Mouse (Mus musculus) retina, adult 2 months (tissue): ENCODE measurements at regions not wholly inside any gene's neighbourhood (a gene's known extent, or its start where the extent isn't known, plus 50 kb on each side); places are given as distances from the start of the nearest gene placed in this dataset.

ENCODE experiments used
- DNase-seq: peaks from one replicate; pipeline ENCODE4 v3.0.0-alpha.2; 2012; ENCODE audit warnings: low read depth, low spot score

DNA sequence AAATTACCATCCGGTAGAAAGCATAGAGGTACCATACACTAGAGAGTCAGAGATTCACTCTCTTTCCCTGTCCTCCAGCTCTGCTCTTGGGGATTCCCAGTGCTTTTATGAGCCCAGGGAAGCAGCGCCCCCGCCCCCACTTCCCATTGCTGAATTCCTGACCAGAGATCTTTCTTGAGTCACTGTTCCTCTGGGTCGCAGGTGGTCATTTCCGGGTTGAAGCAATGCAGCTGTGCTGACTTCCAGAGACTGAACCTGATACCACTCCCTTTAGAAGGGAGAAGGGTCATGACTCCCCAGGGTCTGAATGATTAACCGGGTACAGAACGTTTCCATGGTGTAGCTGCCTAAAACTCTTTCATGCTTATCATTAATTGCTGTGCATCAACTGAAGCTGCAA, 128.9 kb downstream of the Cd83 start:
- no peak for DNase-seq

DNA sequence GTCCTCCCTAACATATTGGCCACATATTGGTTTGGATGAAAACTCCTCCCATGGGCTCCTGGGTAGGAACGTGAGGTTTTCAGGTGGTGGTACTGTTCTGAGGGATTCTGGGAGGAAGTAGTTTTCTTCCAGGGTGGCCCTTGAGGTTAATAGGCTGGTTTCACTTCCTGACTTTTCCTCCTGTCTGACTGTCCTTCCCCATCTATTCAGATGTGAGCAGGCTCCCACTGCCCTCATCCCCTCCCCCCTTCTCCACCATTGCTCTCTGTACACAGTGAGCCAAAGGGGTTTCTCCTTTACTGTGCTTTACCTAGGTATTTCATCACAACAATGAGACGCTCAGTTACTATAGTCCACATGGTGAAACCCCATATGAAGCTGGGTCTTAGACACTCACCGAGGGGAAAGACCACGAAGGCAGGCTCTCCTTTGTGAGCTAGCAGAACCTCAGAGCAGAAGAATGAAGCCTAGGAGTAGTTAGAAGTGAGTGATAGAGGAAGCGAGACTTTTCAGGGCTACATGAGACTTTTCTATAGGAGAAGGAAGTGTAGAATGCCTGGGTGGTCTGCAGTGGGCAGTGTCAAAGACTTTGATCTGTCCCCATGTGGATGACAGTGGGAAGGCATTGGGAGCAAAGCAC, 135.3 kb downstream of the Cd83 start:
- DNase-seq: no peak

DNA sequence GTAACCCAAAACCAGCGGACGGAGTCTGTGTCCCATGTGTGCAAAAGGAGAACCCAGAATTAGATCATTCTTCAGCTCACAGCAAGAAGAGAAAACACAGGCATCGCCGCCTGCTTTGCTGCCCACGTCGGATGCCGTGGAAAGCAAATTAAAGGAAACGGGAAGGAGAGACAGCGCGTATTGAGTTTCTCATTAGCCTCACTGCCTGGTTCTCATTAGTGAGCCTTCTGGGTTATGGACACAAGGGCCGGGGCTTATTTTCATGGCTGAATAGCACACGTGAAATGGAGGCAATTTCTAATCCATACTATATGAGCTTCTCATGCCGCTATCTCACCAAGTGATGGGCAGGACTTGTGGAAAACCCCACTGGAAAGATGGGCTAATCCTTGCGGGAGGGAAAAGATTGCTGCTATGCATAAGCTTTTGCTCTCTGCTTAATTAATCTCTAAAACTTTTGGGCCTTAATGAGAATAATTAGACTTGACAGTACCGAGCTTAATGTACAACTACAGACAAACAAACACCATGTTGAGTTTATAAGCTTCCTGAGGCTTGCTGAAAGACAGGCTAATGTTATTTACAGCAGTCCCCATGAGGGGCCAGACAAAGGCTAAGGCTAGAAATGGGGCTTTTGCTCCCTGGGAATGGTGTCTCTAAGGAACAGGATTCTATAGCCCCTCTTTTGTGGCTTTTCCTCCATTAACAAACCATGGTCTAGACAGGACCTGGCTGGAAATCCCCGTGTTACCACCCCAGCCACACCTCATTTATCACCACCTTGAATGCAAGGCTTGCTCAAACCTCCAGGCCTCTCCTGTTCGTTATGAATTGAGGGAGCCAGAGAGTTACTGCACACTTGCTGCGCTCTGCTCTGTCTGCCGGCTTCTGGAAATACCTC, 145.8 kb downstream of the Cd83 start:
- no peak for DNase-seq

DNA sequence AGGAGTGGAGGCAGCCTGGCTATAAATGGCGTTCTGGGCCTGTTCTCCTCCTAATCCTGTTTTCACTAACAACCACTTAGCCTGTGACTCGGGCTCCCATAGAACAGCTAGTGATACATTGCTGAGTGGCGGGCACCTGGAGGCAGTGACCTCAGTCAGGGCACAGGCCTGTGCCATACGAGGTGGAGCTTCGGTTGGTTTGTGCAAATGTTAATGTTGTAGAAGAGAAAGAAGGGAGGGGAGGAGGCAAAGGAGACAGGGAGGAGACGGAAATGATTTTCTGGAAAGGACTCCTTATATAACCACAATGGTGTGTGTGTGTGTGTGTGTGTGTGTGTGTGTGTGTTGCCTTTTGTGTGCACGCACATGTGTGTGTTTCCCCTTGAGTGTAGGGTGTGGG, 148.4 kb downstream of the Cd83 start:
- no peak for DNase-seq

DNA sequence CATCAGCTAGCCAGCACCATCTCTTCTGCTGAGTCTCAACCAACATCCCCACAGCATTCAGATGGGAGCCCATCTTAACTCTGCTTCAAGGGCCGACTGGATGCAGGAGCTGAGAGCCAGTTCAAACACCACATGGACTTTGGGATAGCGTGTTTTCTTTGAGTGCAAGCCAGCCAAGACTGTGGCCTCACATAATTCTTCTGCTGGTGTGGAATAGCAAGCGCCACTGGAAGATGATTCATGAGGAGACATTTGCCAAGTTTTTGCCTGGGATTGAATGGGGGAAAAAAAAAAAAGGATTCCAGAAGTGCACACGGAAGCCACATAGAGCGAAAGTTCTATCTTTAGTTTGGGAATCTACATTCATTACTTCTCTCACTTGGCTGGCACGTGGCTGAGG, 150.7 kb downstream of the Cd83 start:
- DNase-seq: no peak

DNA sequence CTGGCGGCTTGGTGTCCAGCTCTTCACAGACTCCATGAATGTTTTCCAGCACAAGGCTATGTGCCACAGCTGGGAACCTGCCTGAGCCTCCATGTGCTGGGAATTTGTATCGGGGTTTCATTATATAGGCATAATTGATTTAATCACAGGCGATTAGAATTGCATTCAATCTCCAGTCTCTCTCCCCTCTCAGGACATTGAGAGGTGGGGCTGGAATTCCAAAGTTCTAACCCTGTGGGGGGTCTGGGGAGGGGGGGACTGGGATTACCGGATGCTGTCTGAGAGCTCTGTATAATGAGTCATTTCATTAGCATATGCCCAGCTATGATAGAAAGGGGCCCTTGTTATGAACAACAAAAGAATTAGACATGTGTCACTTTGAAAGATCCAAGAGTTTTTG, 151.9 kb downstream of the Cd83 start:
- DNase-seq: no peak

DNA sequence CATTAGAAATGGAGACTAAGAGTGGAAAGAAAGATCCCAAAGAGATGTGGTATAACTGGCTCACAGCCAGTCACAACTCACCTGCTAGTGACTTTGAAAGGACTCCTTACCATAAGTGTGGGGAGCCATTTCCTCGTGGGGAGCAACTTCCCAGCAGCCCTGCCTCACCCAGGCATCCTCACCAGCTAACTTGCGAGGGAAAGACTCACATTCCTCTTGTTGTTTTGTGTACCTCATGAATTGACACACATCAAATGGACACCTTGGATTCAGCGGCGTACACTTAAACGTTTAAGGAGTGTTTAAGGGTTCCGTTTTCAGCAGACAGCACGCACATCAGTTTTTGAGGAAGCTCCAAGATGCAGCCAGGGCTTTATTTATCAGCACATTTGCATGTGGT, 154.0 kb downstream of the Cd83 start:
- DNase-seq: no peak

DNA sequence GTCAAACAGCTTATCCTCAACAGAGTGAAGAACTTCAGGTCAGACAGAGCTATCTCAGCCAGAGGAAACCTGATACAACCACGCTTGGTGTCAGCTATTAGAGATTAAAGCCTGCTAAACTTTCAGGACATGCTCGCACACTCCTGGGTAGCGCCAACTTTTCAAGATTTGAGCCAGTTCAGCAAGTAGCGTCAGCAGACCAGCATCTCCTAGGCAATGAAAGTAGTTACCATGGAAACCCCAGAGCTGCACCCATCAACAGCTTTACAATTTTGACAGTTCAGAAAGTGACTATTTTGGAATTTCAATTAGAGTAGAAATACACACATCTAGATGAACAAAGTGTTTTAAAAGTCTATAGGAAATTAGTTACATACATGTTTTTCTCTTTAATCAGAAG, 154.8 kb downstream of the Cd83 start:
- DNase-seq: no peak

DNA sequence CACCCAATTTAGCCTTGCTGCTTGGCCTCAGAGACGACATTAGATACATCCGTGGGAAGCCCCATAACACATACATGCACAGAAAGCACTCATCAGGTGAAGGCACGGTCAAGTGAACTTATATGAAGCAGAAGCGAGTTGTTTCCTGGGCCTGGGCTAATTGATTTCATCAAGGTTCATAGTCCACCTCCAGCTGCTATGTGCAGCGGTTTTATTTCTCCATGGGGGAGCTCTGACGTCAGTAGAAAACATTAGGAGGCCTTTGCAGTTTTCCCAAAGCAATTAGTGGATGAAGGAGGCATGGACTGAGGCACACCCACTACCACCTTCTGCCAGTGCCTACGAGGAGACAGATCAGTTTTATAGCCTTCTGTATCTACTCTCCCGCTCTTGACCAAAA, 157.2 kb downstream of the Cd83 start:
- no peak for DNase-seq

DNA sequence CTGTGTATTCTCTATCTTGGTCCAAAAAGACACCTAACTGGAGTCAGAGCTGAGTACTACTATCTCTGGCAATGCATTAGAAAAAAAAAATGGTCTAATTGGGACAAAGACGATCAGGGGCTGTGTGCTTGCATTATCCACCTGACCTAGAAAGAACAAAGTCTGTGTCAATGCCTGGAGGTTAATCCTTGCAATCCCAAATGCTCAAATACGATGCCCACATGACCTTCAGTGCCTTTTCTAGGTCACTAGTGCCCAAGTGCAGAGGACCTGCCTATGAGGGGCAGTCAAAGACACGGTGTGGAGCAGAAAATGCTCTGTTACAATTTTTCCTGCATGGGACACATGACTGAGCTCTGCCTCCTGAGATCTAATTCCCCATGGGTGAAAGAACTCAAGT, 164.0 kb downstream of the Cd83 start:
- DNase-seq: peak; percentile 78

DNA sequence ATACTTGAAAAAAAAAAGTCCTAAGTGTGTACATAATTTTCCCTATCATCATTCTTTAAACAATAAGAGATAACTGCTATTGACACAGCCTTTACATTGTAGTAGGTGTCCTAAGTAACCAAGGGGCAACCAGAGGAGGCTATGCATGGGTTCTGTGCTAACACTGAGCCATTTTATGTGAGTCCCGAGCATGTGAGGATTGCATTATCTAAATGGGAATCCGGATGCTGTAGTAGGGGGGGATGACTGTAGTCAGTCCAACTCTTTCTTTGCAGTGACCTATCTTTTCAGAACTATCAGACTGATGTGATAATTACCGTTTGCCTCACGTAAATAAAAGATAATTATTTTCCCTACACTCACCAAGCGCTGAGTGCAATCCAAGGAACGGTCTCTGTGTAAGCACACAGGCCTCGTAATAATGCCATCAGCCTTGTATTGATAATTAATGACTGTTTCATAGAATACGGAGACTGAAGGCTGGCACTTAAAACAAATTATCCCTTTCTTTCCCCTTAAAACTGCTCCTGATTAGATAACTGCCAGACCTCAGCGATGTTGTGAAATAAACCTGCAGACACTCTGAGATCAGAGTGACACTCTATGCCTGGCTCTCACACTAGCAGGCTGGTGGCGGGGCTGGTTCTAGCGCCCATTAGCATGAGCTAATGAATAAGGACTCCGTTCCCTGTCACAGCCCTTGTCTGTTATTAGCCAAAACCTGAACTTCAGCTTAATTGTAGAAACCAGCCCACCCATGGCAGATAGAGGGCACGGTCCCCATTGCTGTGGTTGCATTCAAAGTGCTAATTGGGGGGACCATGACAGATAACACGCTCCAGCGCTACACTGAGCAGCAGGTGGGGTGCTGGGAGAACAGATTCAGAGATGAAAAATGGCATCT, 165.4 kb downstream of the Cd83 start:
- DNase-seq: no peak

DNA sequence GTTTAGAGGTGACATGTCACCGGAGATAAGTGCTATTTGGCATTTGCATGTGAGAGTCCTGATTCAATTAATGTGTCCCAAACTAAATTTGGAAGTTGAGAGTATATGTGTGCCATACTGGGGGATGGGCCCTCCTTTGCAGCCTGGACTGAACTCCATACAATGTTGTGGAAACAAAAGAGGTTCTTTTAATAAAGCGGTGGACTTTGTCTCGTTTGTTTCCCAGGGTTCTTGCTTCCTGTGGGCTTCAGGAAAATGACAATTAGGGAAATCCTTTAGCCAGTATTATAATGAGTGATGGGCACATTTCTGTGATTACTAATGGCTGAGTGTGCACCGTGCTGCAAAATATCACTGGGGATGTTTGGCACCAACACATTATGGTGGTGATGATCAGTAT, 167.9 kb downstream of the Cd83 start:
- DNase-seq: no peak

DNA sequence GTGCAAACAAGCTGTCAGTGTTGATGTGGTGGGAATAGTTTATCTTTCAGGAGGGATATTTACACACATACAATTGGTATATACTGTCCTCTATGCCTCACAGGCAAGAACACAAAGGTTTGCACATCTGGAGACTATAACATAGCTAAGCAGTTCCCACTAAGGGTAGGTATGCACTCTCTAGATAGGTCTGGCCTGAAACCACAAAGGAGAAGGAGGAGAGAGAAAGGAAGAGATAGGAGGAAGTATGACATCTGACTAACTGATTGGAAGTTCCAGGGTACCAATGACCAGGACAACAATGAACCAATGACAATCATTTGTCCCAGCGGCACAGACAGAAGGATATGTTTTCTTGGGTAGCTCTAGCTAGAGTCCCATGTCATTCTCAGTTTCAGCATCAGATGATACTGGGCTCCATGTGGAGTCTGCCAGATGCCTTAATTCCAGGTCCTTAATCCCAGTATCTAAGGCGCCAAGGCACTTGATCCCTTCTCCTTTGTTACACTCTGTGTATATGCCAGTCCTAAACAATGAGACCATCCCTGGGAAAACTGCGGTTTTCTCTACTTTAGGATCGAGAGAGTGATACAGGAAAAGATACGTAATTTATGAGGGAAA, 168.5 kb downstream of the Cd83 start:
- no peak for DNase-seq

DNA sequence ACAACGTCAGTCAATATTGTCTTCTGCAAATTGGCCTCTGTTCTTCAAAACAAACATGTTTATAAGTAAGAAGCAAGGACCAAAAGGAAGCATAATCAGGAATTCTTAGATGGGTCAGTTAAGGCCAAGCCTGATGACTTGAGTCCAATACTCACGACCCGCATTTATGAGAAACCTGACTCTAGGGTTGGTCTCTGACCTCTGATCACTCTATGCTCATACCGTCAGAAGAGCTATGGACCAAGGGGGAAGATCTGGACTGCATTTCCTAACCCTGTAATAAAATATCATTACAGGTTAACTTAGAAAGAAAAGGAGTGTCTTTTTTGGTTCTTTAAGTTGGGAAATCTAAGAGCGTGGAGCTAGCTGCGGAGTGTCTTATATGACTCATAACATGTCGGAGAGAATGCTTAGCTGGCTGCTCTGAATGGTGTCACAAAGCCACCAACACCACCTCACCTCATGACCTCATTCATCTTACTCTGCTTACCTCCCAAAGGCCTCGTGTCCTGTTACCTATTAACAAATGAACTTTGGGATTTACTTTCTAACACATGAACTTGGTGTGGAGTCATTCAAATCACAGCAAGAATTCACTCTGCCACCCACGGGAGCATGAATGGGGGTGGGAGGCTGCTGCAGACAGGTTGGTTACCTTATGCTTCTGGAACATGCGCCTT, 170.3 kb downstream of the Cd83 start:
- DNase-seq: no peak

DNA sequence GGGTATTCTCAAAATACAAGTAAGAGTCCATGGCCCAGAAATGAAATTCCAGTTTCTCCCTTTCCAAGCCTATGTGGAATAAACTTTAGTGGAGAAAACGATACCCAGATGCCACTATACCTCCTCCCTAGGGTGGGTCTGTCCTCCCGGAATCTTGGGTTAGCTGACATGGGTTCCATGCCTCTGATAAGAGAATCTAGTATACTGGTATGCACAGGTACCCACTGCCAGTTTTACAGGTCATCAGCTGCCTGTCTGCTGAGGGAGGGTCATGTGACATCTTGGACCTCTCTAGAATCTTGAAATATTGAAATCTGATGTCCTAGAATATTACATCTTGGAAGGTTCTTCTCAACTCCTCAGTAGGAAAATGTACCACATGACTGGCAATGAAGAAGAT, 172.5 kb downstream of the Cd83 start:
- DNase-seq: no peak

DNA sequence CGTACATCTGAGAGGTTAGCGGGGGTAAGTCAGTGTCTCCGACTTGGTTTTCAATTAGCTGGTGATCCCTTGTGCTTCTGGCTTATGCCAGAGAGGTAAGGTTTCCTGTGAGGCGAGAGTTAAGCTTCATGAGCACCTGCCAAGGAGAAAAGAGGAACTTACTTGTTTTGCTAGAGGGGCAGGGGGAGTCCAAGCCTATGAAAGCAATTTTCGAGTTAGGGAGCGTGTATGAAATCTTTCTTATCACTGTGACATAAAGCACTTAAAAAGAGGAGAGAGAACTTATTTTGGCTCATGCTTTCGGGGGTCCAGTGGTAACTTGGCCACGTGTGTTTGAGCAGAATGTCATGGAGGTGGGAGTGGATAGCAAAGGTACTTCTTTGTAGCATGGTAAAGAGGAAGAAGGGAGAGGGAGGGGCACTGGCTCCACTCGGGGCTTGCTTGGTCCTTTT, 174.6 kb downstream of the Cd83 start:
- no peak for DNase-seq

DNA sequence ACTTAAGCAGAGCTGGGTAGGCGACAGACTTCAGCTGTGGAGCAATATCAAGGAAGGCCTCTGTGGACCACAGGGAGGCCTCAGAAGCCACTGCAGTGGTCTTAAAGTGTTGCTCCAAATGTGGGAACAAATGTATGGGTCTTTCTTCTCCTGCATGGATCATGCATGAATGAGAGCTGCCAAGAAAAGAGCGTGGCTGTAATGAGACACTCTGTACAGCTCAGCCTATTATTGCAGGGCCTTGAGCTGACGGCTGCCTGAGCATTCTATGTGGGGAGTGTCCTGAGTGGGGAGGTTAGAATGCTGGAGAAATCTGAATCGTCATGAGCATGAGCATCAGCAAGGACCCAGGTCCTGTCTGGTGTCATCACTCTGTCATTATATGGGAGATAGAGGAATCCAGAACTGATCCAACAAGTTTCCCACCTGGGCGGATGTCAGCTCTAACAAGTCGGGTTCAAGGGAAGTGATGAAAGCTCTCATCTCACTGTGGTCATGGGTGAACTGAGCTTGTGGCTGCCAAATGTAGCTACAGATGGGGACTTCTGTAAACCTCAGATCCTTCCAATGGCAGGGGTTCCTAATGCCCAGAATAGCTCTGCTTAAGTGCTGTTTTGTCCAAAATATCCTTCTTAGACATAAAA, 176.6 kb downstream of the Cd83 start:
- DNase-seq: no peak

DNA sequence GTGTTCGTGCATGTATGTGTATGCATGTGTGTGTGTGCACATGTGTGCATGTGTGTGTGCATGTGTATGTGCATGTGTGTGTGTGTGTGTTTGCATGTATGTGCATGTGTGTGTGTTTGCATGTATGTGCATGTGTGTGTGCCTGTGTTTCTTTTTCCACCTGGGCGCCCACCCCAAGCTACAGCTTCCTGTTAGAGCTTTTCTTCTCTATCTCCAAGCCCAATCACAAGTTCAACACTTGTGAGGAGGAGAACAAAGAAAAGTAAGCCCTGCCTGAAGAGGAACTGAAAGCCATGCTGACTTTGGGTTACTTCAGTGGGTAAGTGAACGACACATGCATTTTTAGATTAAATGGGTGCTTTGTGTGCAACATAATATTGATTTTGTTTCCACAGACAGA, 177.4 kb downstream of the Cd83 start:
- DNase-seq: no peak

DNA sequence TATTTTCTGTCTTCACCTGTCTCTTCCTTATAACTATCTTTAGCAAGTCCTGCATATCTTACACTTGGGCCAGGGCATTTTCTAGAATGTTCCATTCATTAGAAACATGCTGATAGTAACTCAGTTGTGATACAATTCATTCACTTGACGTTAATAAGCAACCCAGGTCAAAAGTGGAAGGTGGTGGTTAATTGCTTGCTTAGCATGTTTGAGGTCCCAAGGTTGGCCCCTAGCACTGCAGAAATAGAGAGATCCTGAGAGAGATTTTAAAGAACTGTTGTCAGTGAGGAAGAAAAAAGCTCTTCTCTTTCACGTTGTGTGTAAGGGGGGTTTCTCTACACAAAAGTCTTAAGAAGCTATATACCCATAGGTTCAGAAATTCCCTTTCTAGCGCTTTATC, 178.7 kb downstream of the Cd83 start:
- no peak for DNase-seq

DNA sequence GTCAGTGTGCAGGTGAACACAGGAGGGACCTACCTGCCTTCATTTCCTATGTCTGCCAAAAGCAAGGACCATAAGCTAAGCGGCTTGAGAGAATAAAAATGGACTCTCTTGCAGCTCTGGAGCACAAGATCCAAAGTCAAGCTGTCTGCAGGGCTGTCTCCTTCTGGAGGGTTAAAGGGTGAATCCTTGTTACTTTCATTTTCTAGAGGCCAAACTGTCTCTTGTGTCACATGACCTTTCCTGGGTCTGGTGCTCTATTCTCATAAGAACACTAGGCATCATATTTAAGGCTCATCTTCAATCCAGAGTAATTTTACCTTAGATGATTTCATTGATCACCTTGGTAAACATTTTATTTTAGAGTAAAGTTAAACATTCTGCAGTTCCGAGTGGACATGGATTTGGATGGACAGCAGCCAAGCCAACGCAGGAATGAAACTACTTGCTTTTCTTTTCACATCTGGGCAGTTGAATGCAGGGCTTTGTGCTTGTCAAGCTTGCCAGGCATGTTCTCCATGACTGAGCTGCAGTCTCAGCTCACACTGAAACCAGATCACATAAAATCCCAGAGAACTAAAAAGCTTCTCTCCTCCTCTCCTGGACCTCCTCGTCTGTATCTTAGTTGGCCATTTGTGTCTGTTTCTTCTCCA, 180.8 kb downstream of the Cd83 start:
- DNase-seq: no peak
